Mouse (Mus musculus): ENCODE results near the gene Tmem211. TPM values are rescaled to one million over a fixed set of nuclear protein-coding genes. Genes with fewer than 3 reads are reported as not detected.

The Tmem211 gene
- polyA plus RNA-seq, 1 experiment from 2014 or later, result not detected

DNA sequence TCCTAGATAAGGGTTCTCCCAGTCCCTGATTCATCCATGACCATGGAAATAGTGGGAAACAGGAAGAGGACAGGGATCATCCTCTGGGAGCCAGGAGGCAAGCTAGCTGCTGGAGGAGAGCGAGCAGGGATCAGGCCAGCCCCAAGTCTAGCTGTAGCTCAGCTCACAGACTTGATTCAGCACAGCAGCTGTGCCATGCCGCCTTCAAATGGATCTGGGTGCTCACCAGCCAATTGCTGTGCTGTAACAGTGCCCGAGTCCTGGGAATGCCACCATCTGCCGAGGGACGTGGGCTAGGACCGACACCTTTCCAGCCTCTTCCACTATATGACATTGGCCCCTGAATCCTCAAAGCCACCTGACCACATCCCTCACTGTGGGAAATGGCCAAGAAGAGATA, 30.8 kb upstream of the Tmem211 start:
- Histone ChIP-seq H3K27me3 (ENCODE audit: control insufficient read depth, insufficient read depth, low read depth, low read length) (no peaks in the 10 kb centered on the region), H3K27ac (ENCODE audit: low read length) (no peak overlapping the region), H3K4me2 (ENCODE audit: low read depth, low read length) (no peak overlapping the region), H3K9me3 (replicated peaks; ENCODE audit: control insufficient read depth, low read length) (no peaks in the 10 kb centered on the region), H3K4me1 (ENCODE audit: control insufficient read depth, low read depth, low read length) (no peaks in the 10 kb centered on the region; the same call in 1 of the 2 replicates), H3K4me3 (ENCODE audit: low read depth, low read length) (no peak overlapping the region), H3K36me3 (ENCODE audit: control insufficient read depth, insufficient read depth) (no peaks in the 10 kb centered on the region), H3K9ac (ENCODE audit: low read depth, low read length) (no peak overlapping the region)
- no peak for ATAC-seq (ENCODE audit: low read depth)
- WGBS (ENCODE audit: insufficient replicate concordance), result 67% methylated on average over 6 of the region's 6 CpGs

DNA sequence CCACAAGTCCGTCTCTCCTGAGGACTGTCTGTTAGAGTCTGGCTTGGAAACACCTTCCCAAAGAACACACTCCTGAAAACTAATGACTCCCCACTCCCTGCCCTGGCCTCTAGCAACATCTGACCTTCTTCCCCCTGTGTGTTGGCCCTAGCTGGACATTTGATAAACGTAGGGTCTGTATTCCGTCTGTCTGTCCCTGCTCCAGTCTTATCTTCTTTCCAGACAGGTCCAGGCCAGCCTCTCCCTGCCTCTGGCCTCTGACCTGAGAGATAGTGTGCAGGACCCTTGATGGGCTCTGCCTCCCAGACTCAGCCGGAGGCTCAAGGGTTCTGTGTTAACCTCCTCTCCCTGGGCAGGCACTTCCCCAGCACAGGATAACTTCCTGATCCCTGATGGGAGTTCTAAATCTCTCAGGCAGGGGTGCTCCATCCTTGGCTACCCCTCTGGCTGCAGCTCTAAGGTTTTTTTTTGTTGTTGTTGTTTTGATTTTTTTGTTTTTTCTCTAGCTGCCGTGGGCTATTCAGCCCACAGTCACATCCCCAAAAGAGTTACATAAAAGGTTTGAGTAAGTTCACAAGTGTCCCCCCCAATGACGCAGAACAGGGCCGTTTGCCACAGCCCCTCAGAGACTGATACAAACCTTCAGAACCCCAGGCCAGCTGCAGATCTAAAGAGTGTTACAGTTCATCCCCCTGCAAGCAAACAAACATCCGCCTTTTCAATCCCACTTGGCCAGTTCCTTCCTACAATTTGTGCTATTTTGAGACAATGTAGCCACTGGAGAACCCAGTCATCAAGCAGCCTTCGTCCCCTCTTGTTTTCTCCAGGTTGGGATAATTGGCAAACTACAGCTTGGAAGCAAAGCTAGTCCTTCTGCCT, 29.6 kb upstream of the Tmem211 start:
- H3K4me3 ChIP-seq (ENCODE audit: low read depth, low read length), result no peak overlapping the region
- H3K9ac ChIP-seq (ENCODE audit: low read depth, low read length), result no peak overlapping the region
- peak overlapping the region; percentile 16; the same call in 1 of the 2 replicates for H3K27ac ChIP-seq (ENCODE audit: low read length)
- H3K4me2 ChIP-seq (ENCODE audit: low read depth, low read length), result no peak overlapping the region
- no peak for ATAC-seq (ENCODE audit: low read depth)
- H3K9me3 ChIP-seq (replicated peaks; ENCODE audit: control insufficient read depth, low read length), result no peaks in the 10 kb centered on the region
- H3K4me1 ChIP-seq (ENCODE audit: control insufficient read depth, low read depth, low read length), result no peaks in the 10 kb centered on the region; the same call in 1 of the 2 replicates
- H3K36me3 ChIP-seq (ENCODE audit: control insufficient read depth, insufficient read depth), result no peaks in the 10 kb centered on the region
- H3K27me3 ChIP-seq (ENCODE audit: control insufficient read depth, insufficient read depth, low read depth, low read length), result no peaks in the 10 kb centered on the region
- WGBS (ENCODE audit: insufficient replicate concordance), result 31% methylated on average over 9 of the region's 9 CpGs

DNA sequence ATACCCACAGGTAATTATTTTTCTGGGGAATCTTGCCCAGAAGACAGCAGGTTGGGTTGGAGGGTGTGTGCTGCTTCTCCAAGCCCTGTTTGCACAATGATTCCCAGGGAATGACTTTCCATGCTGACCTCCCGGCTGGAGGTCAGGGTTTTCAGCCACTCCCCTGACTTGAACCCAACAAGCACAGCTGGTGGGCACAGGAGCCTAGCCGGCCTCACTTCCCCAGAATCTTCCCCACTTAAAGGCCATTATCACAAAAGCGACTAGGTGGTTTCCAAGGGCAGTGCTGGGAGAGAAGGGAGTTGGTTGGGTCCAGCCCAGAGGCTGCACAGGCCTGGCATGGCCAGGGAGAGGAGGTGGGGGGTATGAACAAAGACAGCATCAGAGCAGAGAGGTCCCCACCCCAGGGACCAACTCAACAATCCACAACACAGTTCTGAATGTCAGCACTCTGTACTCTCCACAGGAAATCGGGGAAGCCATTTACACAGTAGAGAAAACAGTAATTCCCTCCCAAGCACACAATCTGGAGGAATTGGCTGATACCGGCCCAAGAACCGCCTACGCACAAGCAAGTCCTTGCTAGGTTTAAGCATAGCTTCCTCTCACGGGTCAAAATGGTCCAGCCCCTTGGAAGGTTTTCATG, 27.5 kb upstream of the Tmem211 start:
- Histone ChIP-seq H3K27me3 (ENCODE audit: control insufficient read depth, insufficient read depth, low read depth, low read length) (no peaks in the 10 kb centered on the region), H3K27ac (ENCODE audit: low read length) (no peak overlapping the region), H3K4me1 (ENCODE audit: control insufficient read depth, low read depth, low read length) (no peaks in the 10 kb centered on the region; the same call in 1 of the 2 replicates), H3K9me3 (replicated peaks; ENCODE audit: control insufficient read depth, low read length) (no peaks in the 10 kb centered on the region), H3K36me3 (ENCODE audit: control insufficient read depth, insufficient read depth) (no peaks in the 10 kb centered on the region), H3K9ac (ENCODE audit: low read depth, low read length) (no peak overlapping the region), H3K4me3 (ENCODE audit: low read depth, low read length) (no peak overlapping the region), H3K4me2 (ENCODE audit: low read depth, low read length) (no peak overlapping the region)
- no peak for ATAC-seq (ENCODE audit: low read depth)
- 48% methylated on average over 8 of the region's 8 CpGs for WGBS (ENCODE audit: insufficient replicate concordance)

DNA sequence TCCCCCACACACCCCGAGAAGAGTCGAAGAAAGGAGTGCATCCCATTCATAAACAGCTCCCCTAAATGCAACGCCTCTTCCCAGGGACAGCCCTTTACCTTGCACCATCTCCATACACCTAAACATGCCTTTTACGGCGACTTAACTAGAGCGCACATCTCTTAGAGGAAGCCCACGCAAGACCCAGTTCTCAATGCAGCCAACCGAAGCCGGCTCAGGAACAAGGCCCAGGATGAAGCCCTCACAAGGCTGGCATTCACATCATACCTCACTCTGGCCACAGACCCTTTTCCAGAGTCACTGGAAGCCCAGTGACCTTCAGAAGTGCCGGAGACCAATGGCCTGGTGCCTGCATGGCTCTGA, 27.0 kb upstream of the Tmem211 start:
- no peak overlapping the region for H3K27ac ChIP-seq (ENCODE audit: low read length)
- WGBS (ENCODE audit: insufficient replicate concordance), result 69% methylated on average over 10 of the region's 10 CpGs
- H3K9me3 ChIP-seq (replicated peaks; ENCODE audit: control insufficient read depth, low read length), result no peaks in the 10 kb centered on the region
- H3K4me2 ChIP-seq (ENCODE audit: low read depth, low read length), result no peak overlapping the region
- no peaks in the 10 kb centered on the region for H3K27me3 ChIP-seq (ENCODE audit: control insufficient read depth, insufficient read depth, low read depth, low read length)
- no peaks in the 10 kb centered on the region for H3K36me3 ChIP-seq (ENCODE audit: control insufficient read depth, insufficient read depth)
- H3K4me3 ChIP-seq (ENCODE audit: low read depth, low read length), result no peak overlapping the region
- H3K4me1 ChIP-seq (ENCODE audit: control insufficient read depth, low read depth, low read length), result no peaks in the 10 kb centered on the region; the same call in 1 of the 2 replicates
- H3K9ac ChIP-seq (ENCODE audit: low read depth, low read length), result no peak overlapping the region
- no peak for ATAC-seq (ENCODE audit: low read depth)

DNA sequence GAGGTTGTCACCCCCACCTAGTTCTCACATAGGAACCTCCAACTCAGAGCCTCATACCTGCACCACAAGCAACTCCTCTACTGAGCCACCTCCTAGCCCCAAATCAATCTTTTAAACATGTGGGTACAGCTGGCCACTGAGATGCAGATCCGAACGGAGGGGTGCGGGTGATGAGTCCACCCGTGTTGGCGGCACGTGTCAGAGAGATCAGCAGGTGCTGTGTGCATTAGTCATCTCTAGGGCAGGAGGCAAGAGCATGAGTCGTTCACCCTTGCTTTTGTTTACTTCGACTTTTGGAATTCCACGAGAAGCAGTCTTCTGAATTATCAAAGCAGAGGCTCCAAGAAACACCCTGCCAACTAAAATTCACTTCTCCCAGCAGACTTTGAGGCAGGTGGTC, 22.5 kb upstream of the Tmem211 start:
- WGBS (ENCODE audit: insufficient replicate concordance), result 71% methylated on average over 9 of the region's 9 CpGs
- no peaks in the 10 kb centered on the region for H3K27me3 ChIP-seq (ENCODE audit: control insufficient read depth, insufficient read depth, low read depth, low read length)
- H3K9ac ChIP-seq (ENCODE audit: low read depth, low read length), result no peak overlapping the region
- H3K4me3 ChIP-seq (ENCODE audit: low read depth, low read length), result no peak overlapping the region
- H3K4me2 ChIP-seq (ENCODE audit: low read depth, low read length), result no peak overlapping the region
- no peaks in the 10 kb centered on the region for H3K9me3 ChIP-seq (replicated peaks; ENCODE audit: control insufficient read depth, low read length)
- no peak for ATAC-seq (ENCODE audit: low read depth)
- no peaks in the 10 kb centered on the region for H3K36me3 ChIP-seq (ENCODE audit: control insufficient read depth, insufficient read depth)
- H3K27ac ChIP-seq (ENCODE audit: low read length), result no peak overlapping the region
- peaks cover 4% of the 10 kb centered on the region for H3K4me1 ChIP-seq (ENCODE audit: control insufficient read depth, low read depth, low read length)

DNA sequence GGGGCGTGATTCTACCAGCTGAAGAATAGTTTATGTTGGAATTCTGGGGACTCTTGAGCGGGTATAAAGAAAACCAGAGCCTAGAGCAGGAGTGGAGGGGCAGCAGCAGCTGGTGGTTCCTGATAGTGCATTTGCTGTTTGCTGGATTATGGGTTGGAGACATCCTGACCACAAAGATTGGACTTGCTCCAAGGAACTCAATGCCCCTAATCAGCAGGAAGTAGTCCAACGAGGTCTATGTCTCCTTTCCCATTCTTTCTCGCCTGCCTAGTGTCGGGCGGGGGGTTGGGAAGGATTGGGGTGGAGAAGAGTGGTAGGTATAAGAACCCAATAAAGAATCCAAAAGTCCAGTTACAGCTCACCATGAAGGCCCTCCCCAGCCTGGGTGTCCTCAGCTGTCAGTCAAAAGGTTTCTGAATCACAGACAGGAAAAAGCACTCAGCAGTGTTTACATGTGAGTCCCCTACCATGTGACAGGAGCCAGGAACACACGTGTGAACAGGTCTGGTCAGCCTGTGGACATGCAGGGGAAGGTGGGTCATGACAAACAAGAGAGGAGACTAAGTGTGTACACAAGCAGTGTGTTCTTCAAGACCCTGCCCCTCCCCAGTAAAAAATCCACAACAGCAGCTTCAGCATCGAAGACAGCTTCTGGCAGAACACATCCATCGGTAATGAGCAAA, 19.9 kb upstream of the Tmem211 start:
- WGBS (ENCODE audit: insufficient replicate concordance), result 22% methylated on average over 9 of the region's 9 CpGs
- Histone ChIP-seq H3K4me1 (ENCODE audit: control insufficient read depth, low read depth, low read length) (peaks cover 9% of the 10 kb centered on the region), H3K36me3 (ENCODE audit: control insufficient read depth, insufficient read depth) (no peaks in the 10 kb centered on the region), H3K27me3 (ENCODE audit: control insufficient read depth, insufficient read depth, low read depth, low read length) (no peaks in the 10 kb centered on the region), H3K4me2 (ENCODE audit: low read depth, low read length) (no peak overlapping the region), H3K9me3 (replicated peaks; ENCODE audit: control insufficient read depth, low read length) (no peaks in the 10 kb centered on the region), H3K9ac (ENCODE audit: low read depth, low read length) (no peak overlapping the region), H3K27ac (ENCODE audit: low read length) (peak overlapping the region; percentile 43), H3K4me3 (ENCODE audit: low read depth, low read length) (no peak overlapping the region)
- ATAC-seq (ENCODE audit: low read depth), result peak; percentile 62

DNA sequence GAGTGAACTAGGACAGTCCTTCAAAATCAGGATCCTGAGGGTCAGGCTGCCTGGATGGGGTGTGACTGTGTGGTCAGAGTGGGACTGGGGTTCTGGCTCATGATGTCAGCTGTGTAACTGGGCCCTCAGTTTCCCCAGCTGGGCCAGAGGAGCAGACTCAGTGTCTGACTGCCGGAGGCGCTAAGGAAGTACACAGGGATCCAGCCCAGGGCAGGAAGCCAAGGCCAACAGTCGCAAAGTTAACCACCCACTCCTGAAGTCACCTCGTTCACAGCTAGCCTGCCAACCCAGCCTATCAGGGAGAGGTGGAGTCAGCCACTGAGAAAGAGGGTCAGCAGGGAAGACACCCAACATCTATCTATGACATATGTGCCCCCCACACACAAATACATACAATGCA, 18.7 kb upstream of the Tmem211 start:
- no peak overlapping the region for H3K4me3 ChIP-seq (ENCODE audit: low read depth, low read length)
- no peaks in the 10 kb centered on the region for H3K9me3 ChIP-seq (replicated peaks; ENCODE audit: control insufficient read depth, low read length)
- no peak for ATAC-seq (ENCODE audit: low read depth)
- H3K4me1 ChIP-seq (ENCODE audit: control insufficient read depth, low read depth, low read length), result peaks cover 12% of the 10 kb centered on the region
- H3K36me3 ChIP-seq (ENCODE audit: control insufficient read depth, insufficient read depth), result no peaks in the 10 kb centered on the region
- WGBS (ENCODE audit: insufficient replicate concordance), result 33% methylated on average over 4 of the region's 4 CpGs
- no peak overlapping the region for H3K4me2 ChIP-seq (ENCODE audit: low read depth, low read length)
- H3K9ac ChIP-seq (ENCODE audit: low read depth, low read length), result no peak overlapping the region
- no peak overlapping the region for H3K27ac ChIP-seq (ENCODE audit: low read length)
- no peaks in the 10 kb centered on the region for H3K27me3 ChIP-seq (ENCODE audit: control insufficient read depth, insufficient read depth, low read depth, low read length)

DNA sequence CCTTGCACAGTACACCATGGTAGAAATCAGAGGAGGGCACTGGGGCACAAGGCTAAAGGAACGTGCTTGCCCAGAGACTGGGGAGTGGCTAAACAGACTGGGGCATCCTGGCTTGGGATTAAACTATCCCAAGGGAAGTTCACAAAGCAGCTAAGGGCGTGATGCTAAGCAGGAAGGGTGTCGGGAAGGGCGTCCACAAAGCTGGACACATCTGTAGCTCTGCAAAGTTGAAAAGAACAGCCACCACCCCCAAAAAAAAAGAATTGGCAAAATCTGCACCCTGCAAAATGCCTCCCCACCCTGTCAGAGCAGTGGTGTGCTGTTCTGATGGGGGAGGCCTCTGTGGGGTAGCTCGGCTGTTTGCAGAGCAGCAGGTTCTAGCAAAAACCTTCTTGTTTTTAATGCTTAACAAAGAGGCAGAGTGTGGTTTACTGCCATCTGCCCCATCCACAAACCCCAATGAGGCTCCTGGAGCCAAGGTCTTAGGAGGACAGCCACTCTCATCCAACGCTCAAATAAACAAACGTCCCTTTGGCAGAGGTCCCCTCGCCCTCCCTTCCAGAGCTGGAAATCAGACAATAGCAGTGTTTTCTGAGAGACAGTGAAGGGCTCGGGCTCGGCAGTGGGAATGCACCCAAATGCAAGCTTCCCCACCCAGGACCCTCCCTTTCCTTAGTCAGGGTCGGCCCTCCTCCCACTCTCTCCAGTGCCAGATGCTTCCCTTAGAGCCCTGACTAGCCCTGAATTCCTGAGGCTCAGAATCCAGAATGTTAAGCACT, 17.9 kb upstream of the Tmem211 start:
- no peak overlapping the region for H3K4me3 ChIP-seq (ENCODE audit: low read depth, low read length)
- 50% methylated on average over 11 of the region's 11 CpGs for WGBS (ENCODE audit: insufficient replicate concordance)
- H3K4me2 ChIP-seq (ENCODE audit: low read depth, low read length), result no peak overlapping the region
- no peak for ATAC-seq (ENCODE audit: low read depth)
- no peak overlapping the region for H3K9ac ChIP-seq (ENCODE audit: low read depth, low read length)
- no peaks in the 10 kb centered on the region for H3K36me3 ChIP-seq (ENCODE audit: control insufficient read depth, insufficient read depth)
- H3K27ac ChIP-seq (ENCODE audit: low read length), result no peak overlapping the region
- H3K9me3 ChIP-seq (replicated peaks; ENCODE audit: control insufficient read depth, low read length), result no peaks in the 10 kb centered on the region
- H3K27me3 ChIP-seq (ENCODE audit: control insufficient read depth, insufficient read depth, low read depth, low read length), result no peaks in the 10 kb centered on the region
- peaks cover 12% of the 10 kb centered on the region for H3K4me1 ChIP-seq (ENCODE audit: control insufficient read depth, low read depth, low read length)
